Comparison of ENCODE assay signal across 8 mouse cellular contexts in the genomic region with DNA sequence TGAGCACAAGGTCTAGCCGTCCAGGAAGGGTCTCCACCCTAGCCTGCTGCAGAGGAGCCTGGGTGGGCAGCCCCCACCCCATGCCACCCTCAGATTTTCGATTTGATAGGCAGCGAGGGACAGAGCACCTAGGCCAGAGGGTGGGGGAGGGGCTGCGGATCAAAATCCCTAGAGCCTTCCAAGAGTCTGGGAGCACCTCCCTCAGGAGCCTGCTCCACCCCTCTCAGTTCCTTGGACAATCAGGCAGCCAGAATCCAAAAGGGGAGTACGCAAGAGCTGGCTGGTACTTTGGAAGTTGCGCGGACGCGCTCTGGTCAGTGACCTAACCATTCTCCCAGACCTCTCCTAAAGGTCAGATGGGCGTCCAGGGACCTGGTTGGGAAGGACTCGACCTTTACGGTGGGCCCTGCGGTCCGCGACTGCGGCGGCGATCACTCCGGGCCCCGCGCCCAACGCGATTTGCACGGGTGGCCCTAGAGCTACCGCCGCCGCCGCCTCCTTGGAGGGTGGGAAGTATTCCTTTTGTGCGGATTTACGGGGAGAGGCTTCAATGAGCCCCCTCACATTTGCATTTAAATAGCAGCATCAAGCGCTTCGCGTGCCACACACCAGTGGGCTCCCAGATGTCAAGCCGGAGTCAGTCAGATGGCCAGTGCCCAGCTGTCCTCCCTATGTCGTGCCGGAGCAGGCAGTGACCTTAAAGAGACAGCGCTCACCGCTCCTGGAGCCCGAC. TPM values are rescaled to one million over a fixed set of nuclear protein-coding genes. Genes with fewer than 3 reads are reported as not detected.
DNase-seq lines count a peak whose midpoint lies in the region; ATAC-seq and TF ChIP-seq lines count a peak whose summit lies in the region.

No protein-coding gene starts in this region.

- no peak overlapping the region for H3K27ac ChIP-seq in heart, embryonic 15.5 days
- peak overlapping the region; percentile 78 for H3K27ac ChIP-seq in midbrain, embryonic 10.5 days (replicated peaks)

- TF ChIP-seq CTCF in E14TG2a.4 (conservative IDR thresholded peaks at IDR 0.05; ENCODE audit: low read length): no peak

- H3K9ac ChIP-seq in heart, embryonic 15.5 days: no peak overlapping the region

- H3K4me2 ChIP-seq in heart, embryonic 15.5 days: peak overlapping the region; percentile 51

- peak; percentile 76 for DNase-seq in ZHBTc4 (ENCODE audit: low read depth, low spot score)
- DNase-seq in midbrain, embryonic 10.5 days (ENCODE audit: low spot score): peak; percentile 83
- DNase-seq in adipocyte (ENCODE audit: low spot score): no peak
- DNase-seq in layer of hippocampus, adult 9-10 months (ENCODE audit: low spot score): no peak
- no peak for DNase-seq in ovary, postnatal 36 days (ENCODE audit: low spot score)
- no peak for DNase-seq in adrenal gland, adult 18-20 months (ENCODE audit: low spot score in 2 of 2)

- no peaks in the 10 kb centered on the region for H3K36me3 ChIP-seq in E14TG2a.4 (ENCODE audit: insufficient read depth, low read length)
- H3K36me3 ChIP-seq in heart, embryonic 15.5 days: no peaks in the 10 kb centered on the region
- no peaks in the 10 kb centered on the region for H3K36me3 ChIP-seq in midbrain, embryonic 10.5 days

- H3K4me3 ChIP-seq in E14TG2a.4 (replicated peaks; ENCODE audit: low read length): peak overlapping the region; percentile 71
- H3K4me3 ChIP-seq in heart, embryonic 15.5 days: peak overlapping the region; percentile 22
- H3K4me3 ChIP-seq in midbrain, embryonic 10.5 days: peak overlapping the region; percentile 71

- WGBS in heart, embryonic 15.5 days: 2% methylated on average over 39 of the region's 39 CpGs
- under 1% methylated on average over 39 of the region's 39 CpGs for WGBS in midbrain, embryonic 10.5 days

- peaks cover 60% of the 10 kb centered on the region for H3K4me1 ChIP-seq in E14TG2a.4 (replicated peaks; ENCODE audit: low read depth, low read length)
- peaks cover 74% of the 10 kb centered on the region for H3K4me1 ChIP-seq in heart, embryonic 15.5 days (replicated peaks)
- peaks cover 94% of the 10 kb centered on the region for H3K4me1 ChIP-seq in midbrain, embryonic 10.5 days

- no peak for ATAC-seq in heart, embryonic 15.5 days (replicated peaks; ENCODE audit: insufficient number of reproducible peaks, insufficient read depth, low FRiP score, low read depth)

- H3K9me3 ChIP-seq in E14TG2a.4 (ENCODE audit: low read length): no peaks in the 10 kb centered on the region
- no peaks in the 10 kb centered on the region for H3K9me3 ChIP-seq in heart, embryonic 15.5 days (replicated peaks)
- no peaks in the 10 kb centered on the region for H3K9me3 ChIP-seq in midbrain, embryonic 10.5 days (replicated peaks)

- H3K27me3 ChIP-seq in E14TG2a.4 (ENCODE audit: insufficient read depth, low read length): peaks cover 95% of the 10 kb centered on the region
- peaks cover 91% of the 10 kb centered on the region for H3K27me3 ChIP-seq in heart, embryonic 15.5 days
- peaks cover 100% of the 10 kb centered on the region for H3K27me3 ChIP-seq in midbrain, embryonic 10.5 days (ENCODE audit: low read depth, poor library complexity, severe bottlenecking)

RNA-seq across cellular contexts. Expression of a gene that starts 2.8 kb away (rescaled TPM):
- polyA plus RNA-seq in heart, embryonic 15.5 days (2015; fragmentation: Nextera tagmentation; extraction: Ambion mirVana): 1.2 and 1.3 TPM in 2 replicates
- polyA plus RNA-seq in midbrain, embryonic 10.5 days (2016; fragmentation: Nextera tagmentation; extraction: Ambion mirVana): 3.2 and 5.4 TPM in 2 replicates
- 10 to 100 TPM in 1 of 2 experiments, 1 to 10 TPM in 1; 2.6 to 12.3 TPM for total RNA-seq in adrenal gland, adult 18-20 months (2021)

Comparison
In these comparisons a context has a peak if more than half of its experiments do, and no peak if none do; other contexts are left out.
1. DNase-seq: peak in ZHBTc4 (single experiment) and midbrain, embryonic 10.5 days (single experiment); none in adipocyte (single experiment), layer of hippocampus, adult 9-10 months (single experiment), ovary, postnatal 36 days (single experiment) and adrenal gland, adult 18-20 months (0 of 2).
2. Peak in every context shown above with its lines, with median percentiles within 50 percentile points of each other: H3K4me3 ChIP-seq.